Mouse (Mus musculus) limb, embryonic 14.5 days (tissue): Measurements from ENCODE around the gene Rcbtb2. TPM values are rescaled to one million over a fixed set of nuclear protein-coding genes. Genes with fewer than 3 reads are reported as not detected.

Experiments
- ATAC-seq: fragments of 200-750 bp; cut with Nextera tagmentation; 2 replicates; pipeline ENCODE4 v1.8.0; 2017; ENCODE audit warnings: low read depth, moderate number of reproducible peaks, moderate TSS enrichment; ENCODE audit not compliant: low FRiP score
- DNase-seq: peaks from one replicate; pipeline ENCODE4 v3.0.0-alpha.2; 2015; ENCODE audit warnings: low spot score
- H3K27ac ChIP-seq: fragments of 300-500 bp; sonication (generic); replicated peaks from 2 replicates; pipeline ENCODE4 v1.5.1; 2014; ENCODE audit warnings: low read depth, mild to moderate bottlenecking, low read length, moderate library complexity, mixed read lengths
- H3K27me3 ChIP-seq: fragments of 300-500 bp; sonication (generic); 2 replicates; pipeline ENCODE4 v1.6.1; 2014; ENCODE audit warnings: low read length, mixed read lengths; ENCODE audit not compliant: control insufficient read depth, insufficient read depth
- H3K36me3 ChIP-seq: fragments of 300-500 bp; sonication (generic); 2 replicates; pipeline ENCODE4 v1.6.1; 2014; ENCODE audit warnings: mild to moderate bottlenecking, low read length, moderate library complexity, mixed read lengths; ENCODE audit not compliant: control insufficient read depth, insufficient read depth
- H3K4me1 ChIP-seq: fragments of 300-500 bp; sonication (generic); 2 replicates; pipeline ENCODE4 v1.6.1; 2014; ENCODE audit warnings: antibody characterized with exemption, low read length, mixed read lengths; ENCODE audit not compliant: control insufficient read depth, insufficient read depth
- H3K4me2 ChIP-seq: fragments of 300-500 bp; sonication (generic); replicated peaks from 2 replicates; pipeline ENCODE4 v1.6.1; 2014; ENCODE audit warnings: low read depth, mild to moderate bottlenecking, low read length, moderate library complexity; ENCODE audit not compliant: severe bottlenecking
- H3K4me3 ChIP-seq: fragments of 300-500 bp; sonication (generic); replicated peaks from 2 replicates; pipeline ENCODE4 v1.5.1; 2014; ENCODE audit warnings: low read length
- H3K9ac ChIP-seq: fragments of 300-500 bp; sonication (generic); 2 replicates; pipeline ENCODE4 v1.6.1; 2014; ENCODE audit warnings: mild to moderate bottlenecking, low read depth, low read length, moderate library complexity; ENCODE audit not compliant: severe bottlenecking
- H3K9me3 ChIP-seq: fragments of 300-500 bp; sonication (generic); 2 replicates; pipeline ENCODE4 v1.6.1; 2016; ENCODE audit warnings: low read length; ENCODE audit not compliant: control insufficient read depth
- POLR2A ChIP-seq: fragments of 200-500 bp; IDR thresholded peaks from 2 replicates; pipeline ENCODE4 v1.8.0; 2012; ENCODE audit warnings: inconsistent platforms, mild to moderate bottlenecking, moderate library complexity, borderline replicate concordance; ENCODE audit not compliant: insufficient read depth, insufficient read length; ENCODE audit errors: extremely low read depth
- WGBS: fragments of 180-500 bp; shearing (Covaris S2); extraction: QIAGEN DNeasy Blood & Tissue Kit; methylation state at CpG from one replicate; pipeline ENCODE4 v1.1.7; 2014; 5-methylcytosine and 5-hydroxymethylcytosine counted together
- polyA plus RNA-seq, 2 experiments: library from polyadenylated mRNA; depleted of rRNA in 1 of 2; stranded (reverse) in 1 of 2; unstranded in 1 of 2; fragments of >200 nt; fragmentation: Nextera tagmentation in 1 of 2; extraction: Ambion mirVana in 1 of 2; gene quantifications; 2 replicates each; pipeline versions ENCODE4 v1.2.1 to v1.2.3; 2012 to 2014

Gene Rcbtb2
- polyA plus RNA-seq, 2 experiments, result 87.0 to 98.8 TPM

- WGBS, result 2% methylated on average over 71 of the region's 88 CpGs
- H3K27ac ChIP-seq, result peak overlapping the region; percentile 99
Measured at GRCm38 (mm10) chr14:73142896-73143709, 20.3 kb downstream of the Rcbtb2 start.

DNA sequence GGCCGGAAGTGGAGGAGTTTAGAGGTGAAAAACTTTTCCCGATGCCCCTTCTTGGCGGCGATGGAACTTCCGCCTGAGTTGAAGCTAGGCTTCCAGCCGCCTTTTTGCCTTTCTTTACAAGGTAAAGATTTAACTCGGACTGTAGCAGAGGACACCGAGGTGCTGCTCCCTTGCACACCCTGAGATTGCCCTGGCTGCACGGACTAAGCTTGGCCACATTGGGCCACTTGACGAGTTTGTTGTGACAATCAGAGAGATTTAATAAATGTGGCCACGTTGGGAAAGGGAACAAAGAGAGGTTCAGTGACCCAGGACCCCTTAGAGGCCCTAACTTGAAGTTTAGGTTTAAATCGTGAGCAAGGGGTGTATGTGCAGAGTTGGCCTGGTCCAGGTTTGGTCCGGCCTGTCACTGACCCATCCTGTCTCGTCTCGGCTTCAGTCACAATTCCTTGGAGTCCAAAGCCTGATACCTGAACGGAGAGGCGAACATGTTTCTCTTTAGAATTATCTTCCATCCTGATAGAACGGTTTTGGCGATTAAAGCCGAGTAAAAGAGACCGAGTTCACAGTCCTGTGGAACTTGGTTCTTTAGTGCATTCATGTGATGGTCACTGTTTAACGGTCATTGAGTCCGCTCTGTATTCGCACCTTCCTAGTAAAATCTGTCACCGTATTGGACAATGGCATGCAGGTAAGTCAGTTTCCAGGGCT is 21.0 kb downstream of the Rcbtb2 start:
- Histone ChIP-seq H3K27ac (peak overlapping the region; percentile 99), H3K27me3 (no peaks in the 10 kb centered on the region), H3K4me3 (peak overlapping the region; percentile 67), H3K9me3 (no peaks in the 10 kb centered on the region), H3K4me2 (peak overlapping the region; percentile 75), H3K36me3 (no peaks in the 10 kb centered on the region; the same call in 1 of the 2 replicates), H3K4me1 (0 out of 2 replicates have a peak, but pooled peaks cover 12% of the 10 kb centered on the region), H3K9ac (peak overlapping the region; percentile 96)
- ATAC-seq, result no peak
- WGBS, result 35% methylated on average over 25 of the region's 25 CpGs
- no peak for DNase-seq
- TF ChIP-seq POLR2A, result no peak

More at GRCm38 (mm10) chr14:73142896-73143709, 20.3 kb downstream of the Rcbtb2 start:
- H3K4me3 ChIP-seq, result peak overlapping the region; percentile 67
- ATAC-seq (peak; percentile 89), DNase-seq (peak; percentile 73)
- peak; percentile 58; the same call in 1 of the 2 replicates for TF ChIP-seq POLR2A
- H3K9ac ChIP-seq, result peak overlapping the region; percentile 96
- H3K36me3 ChIP-seq, result no peaks in the 10 kb centered on the region; the same call in 1 of the 2 replicates
- H3K27me3 ChIP-seq, result no peaks in the 10 kb centered on the region
- H3K4me1 ChIP-seq, result 0 out of 2 replicates have a peak, but pooled peaks cover 12% of the 10 kb centered on the region
- no peaks in the 10 kb centered on the region for H3K9me3 ChIP-seq
- peak overlapping the region; percentile 75 for H3K4me2 ChIP-seq

DNA sequence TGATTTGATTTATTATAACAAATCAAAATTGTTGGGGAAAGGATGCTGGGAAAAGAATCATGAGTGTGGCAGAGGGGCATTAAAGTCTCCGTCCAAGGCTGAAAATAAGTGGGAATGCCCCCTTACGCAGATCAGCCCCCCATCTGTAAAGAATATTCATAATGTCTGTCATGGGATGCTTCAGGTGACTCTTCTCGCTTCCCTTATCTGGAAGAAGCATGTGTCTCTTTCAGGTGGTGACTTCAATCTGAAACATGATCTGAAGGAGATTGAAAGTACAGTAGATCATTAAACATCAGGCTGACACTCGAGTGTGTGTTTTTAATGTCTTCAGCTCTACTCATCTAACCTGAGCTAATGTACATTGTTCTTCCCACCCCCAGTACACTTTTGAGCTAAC is 22.7 kb downstream of the Rcbtb2 start:
- no peak for ATAC-seq
- 87% methylated on average over 4 of the region's 4 CpGs for WGBS
- Histone ChIP-seq H3K9ac (no peak overlapping the region), H3K9me3 (no peaks in the 10 kb centered on the region), H3K4me3 (no peak overlapping the region), H3K27me3 (no peaks in the 10 kb centered on the region), H3K4me1 (0 out of 2 replicates have a peak, but pooled peaks cover 12% of the 10 kb centered on the region), H3K4me2 (no peak overlapping the region), H3K36me3 (no peaks in the 10 kb centered on the region; the same call in 1 of the 2 replicates), H3K27ac (no peak overlapping the region)
- DNase-seq, result no peak
- TF ChIP-seq POLR2A, result no peak

GRCm38 (mm10) chr14:73146721-73147120 is 23.9 kb downstream of the Rcbtb2 start:
- DNase-seq, result no peak
- H3K9ac ChIP-seq, result no peak overlapping the region
- TF ChIP-seq POLR2A, result no peak
- H3K4me3 ChIP-seq, result no peak overlapping the region
- H3K27ac ChIP-seq, result no peak overlapping the region
- H3K36me3 ChIP-seq, result peaks cover 4% of the 10 kb centered on the region; the same call in 1 of the 2 replicates
- no peak overlapping the region for H3K4me2 ChIP-seq
- H3K9me3 ChIP-seq, result no peaks in the 10 kb centered on the region
- 0 out of 2 replicates have a peak, but pooled peaks cover 11% of the 10 kb centered on the region for H3K4me1 ChIP-seq
- 59% methylated on average over 3 of the region's 3 CpGs for WGBS
- no peaks in the 10 kb centered on the region for H3K27me3 ChIP-seq
- ATAC-seq, result no peak

DNA sequence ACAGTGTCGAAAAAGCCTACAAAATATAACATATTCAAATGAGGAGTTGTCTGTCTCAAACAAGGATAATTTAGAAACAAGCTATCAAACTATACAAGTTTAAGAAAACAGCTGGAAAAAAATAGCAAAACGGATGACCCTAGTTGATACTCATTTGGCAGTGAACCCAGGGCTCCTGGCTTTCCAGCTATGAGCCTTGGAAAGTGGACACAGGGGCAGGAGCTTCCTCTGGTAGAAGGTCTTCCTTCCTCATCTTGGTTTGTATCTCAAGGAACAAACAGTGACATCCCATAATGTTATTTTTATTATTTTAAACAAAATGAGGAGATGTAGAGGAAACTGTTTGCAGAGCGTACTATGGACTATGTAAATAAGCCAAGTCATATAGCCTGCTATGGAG is 25.3 kb downstream of the Rcbtb2 start:
- Histone ChIP-seq H3K27me3 (no peaks in the 10 kb centered on the region), H3K9me3 (no peaks in the 10 kb centered on the region), H3K4me3 (no peak overlapping the region), H3K9ac (no peak overlapping the region), H3K27ac (no peak overlapping the region), H3K4me2 (no peak overlapping the region), H3K4me1 (0 out of 2 replicates have a peak, but pooled peaks cover 8% of the 10 kb centered on the region), H3K36me3 (peaks cover 13% of the 10 kb centered on the region)
- 90% methylated on average over 3 of the region's 3 CpGs for WGBS
- TF ChIP-seq POLR2A, result no peak
- ATAC-seq (no peak), DNase-seq (no peak)
